Mouse (Mus musculus): ENCODE measurements around the gene Cchcr1. TPM values are rescaled to one million over a fixed set of nuclear protein-coding genes. Genes with fewer than 3 reads are reported as not detected.

Cchcr1 gene
- polyA plus RNA-seq, 1 experiment from 2014 or later: 15.7 TPM

- 26% methylated on average over 8 of the region's 8 CpGs for WGBS
- no peak overlapping the region for H3K4me3 ChIP-seq (ENCODE audit: low read length)
- H3K27ac ChIP-seq (ENCODE audit: low read length): no peak overlapping the region
- H3K27me3 ChIP-seq (ENCODE audit: control insufficient read depth, insufficient read depth, low read length): peaks cover 36% of the 10 kb centered on the region
- peaks cover under 1% of the 10 kb centered on the region; the same call in 1 of the 2 replicates for H3K4me1 ChIP-seq (ENCODE audit: control insufficient read depth, insufficient read depth, low read length)
- ATAC-seq (replicated peaks; ENCODE audit: extremely low read depth, insufficient read depth, low FRiP score): no peak
- no peak overlapping the region for H3K4me2 ChIP-seq (ENCODE audit: low read depth, low read length)
- no peak overlapping the region for H3K9ac ChIP-seq (ENCODE audit: low read length)
- peaks cover 7% of the 10 kb centered on the region for H3K36me3 ChIP-seq (ENCODE audit: control insufficient read depth, insufficient read depth)
- H3K9me3 ChIP-seq (replicated peaks; ENCODE audit: control insufficient read depth, low read length): no peaks in the 10 kb centered on the region
These were observed 7.6 kb upstream of the Cchcr1 start for GRCm38 (mm10) chr17:35509284-35509683.

- Histone ChIP-seq H3K27me3 (ENCODE audit: control insufficient read depth, insufficient read depth, low read length) (peaks cover 6% of the 10 kb centered on the region), H3K27ac (ENCODE audit: low read length) (no peak overlapping the region), H3K36me3 (ENCODE audit: control insufficient read depth, insufficient read depth) (peaks cover 7% of the 10 kb centered on the region), H3K4me2 (ENCODE audit: low read depth, low read length) (no peak overlapping the region), H3K4me1 (ENCODE audit: control insufficient read depth, insufficient read depth, low read length) (peaks cover 25% of the 10 kb centered on the region), H3K9me3 (replicated peaks; ENCODE audit: control insufficient read depth, low read length) (no peaks in the 10 kb centered on the region), H3K4me3 (ENCODE audit: low read length) (no peak overlapping the region), H3K9ac (ENCODE audit: low read length) (no peak overlapping the region)
- 94% methylated on average over 7 of the region's 7 CpGs for WGBS
- ATAC-seq (replicated peaks; ENCODE audit: extremely low read depth, insufficient read depth, low FRiP score): no peak
These were observed 3.8 kb upstream of the Cchcr1 start for GRCm38 (mm10) chr17:35512916-35513626.

- 8% methylated on average over 2 of the region's 2 CpGs for WGBS
- Histone ChIP-seq H3K9me3 (replicated peaks; ENCODE audit: control insufficient read depth, low read length) (no peaks in the 10 kb centered on the region), H3K27me3 (ENCODE audit: control insufficient read depth, insufficient read depth, low read length) (peaks cover 4% of the 10 kb centered on the region; the same call in 1 of the 2 replicates), H3K4me3 (ENCODE audit: low read length) (no peak overlapping the region), H3K9ac (ENCODE audit: low read length) (no peak overlapping the region), H3K27ac (ENCODE audit: low read length) (no peak overlapping the region), H3K36me3 (ENCODE audit: control insufficient read depth, insufficient read depth) (peaks cover 7% of the 10 kb centered on the region), H3K4me1 (ENCODE audit: control insufficient read depth, insufficient read depth, low read length) (peaks cover 25% of the 10 kb centered on the region), H3K4me2 (ENCODE audit: low read depth, low read length) (peak overlapping the region; percentile 92)
- no peak for ATAC-seq (replicated peaks; ENCODE audit: extremely low read depth, insufficient read depth, low FRiP score)
These were observed 3.0 kb upstream of the Cchcr1 start for GRCm38 (mm10) chr17:35513886-35514285.

- Histone ChIP-seq H3K4me2 (ENCODE audit: low read depth, low read length) (peak overlapping the region; percentile 92), H3K36me3 (ENCODE audit: control insufficient read depth, insufficient read depth) (peaks cover 7% of the 10 kb centered on the region), H3K27me3 (ENCODE audit: control insufficient read depth, insufficient read depth, low read length) (peaks cover 1% of the 10 kb centered on the region; the same call in 1 of the 2 replicates), H3K4me1 (ENCODE audit: control insufficient read depth, insufficient read depth, low read length) (peaks cover 25% of the 10 kb centered on the region), H3K27ac (ENCODE audit: low read length) (no peak overlapping the region), H3K9ac (ENCODE audit: low read length) (peak overlapping the region; percentile 80), H3K4me3 (ENCODE audit: low read length) (peak overlapping the region; percentile 79), H3K9me3 (replicated peaks; ENCODE audit: control insufficient read depth, low read length) (no peaks in the 10 kb centered on the region)
- 63% methylated on average over 6 of the region's 6 CpGs for WGBS
- ATAC-seq (replicated peaks; ENCODE audit: extremely low read depth, insufficient read depth, low FRiP score): no peak
These were observed 2.1 kb upstream of the Cchcr1 start for GRCm38 (mm10) chr17:35514756-35515155.

DNA sequence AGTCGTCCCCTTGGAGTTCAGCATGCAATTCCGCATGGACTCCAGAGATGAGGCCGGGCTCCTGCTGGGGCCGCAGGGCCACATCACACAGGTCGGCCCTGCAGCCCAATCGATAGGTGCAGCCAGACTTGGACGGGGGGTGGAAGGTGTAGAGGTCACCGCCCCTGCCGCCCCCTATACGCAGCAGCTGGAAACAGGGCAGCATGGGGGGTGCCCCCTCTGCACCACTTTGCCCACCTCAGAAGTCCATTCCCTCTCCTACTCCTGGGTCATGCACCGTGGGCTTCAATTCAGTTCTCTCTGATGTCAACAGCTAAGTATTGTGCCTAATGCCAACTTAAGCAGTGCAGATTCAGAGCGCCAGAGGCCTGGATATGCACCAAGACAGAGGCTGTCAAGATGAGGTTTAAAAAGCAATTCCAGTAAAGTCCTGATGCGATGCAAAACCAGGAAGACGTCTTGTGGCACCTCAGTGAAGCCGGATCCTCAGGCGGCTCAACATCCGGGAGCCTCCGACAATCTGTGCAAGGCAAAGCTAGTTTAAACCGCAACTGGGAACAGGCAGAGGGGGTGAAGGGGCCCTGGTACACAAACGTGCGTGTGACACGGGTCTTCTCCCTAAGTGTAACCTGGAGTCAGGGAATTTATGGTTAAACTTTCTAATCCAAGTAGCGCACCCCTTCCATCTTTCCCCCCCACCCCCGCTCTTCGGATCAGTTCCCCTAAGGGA lies 824 bp upstream of the Cchcr1 start:
- peak overlapping the region; percentile 14 for H3K27ac ChIP-seq (ENCODE audit: low read length)
- no peaks in the 10 kb centered on the region for H3K27me3 ChIP-seq (ENCODE audit: control insufficient read depth, insufficient read depth, low read length)
- peaks cover 25% of the 10 kb centered on the region for H3K4me1 ChIP-seq (ENCODE audit: control insufficient read depth, insufficient read depth, low read length)
- no peaks in the 10 kb centered on the region for H3K9me3 ChIP-seq (replicated peaks; ENCODE audit: control insufficient read depth, low read length)
- peaks cover 7% of the 10 kb centered on the region for H3K36me3 ChIP-seq (ENCODE audit: control insufficient read depth, insufficient read depth)
- peak overlapping the region; percentile 79 for H3K4me3 ChIP-seq (ENCODE audit: low read length)
- H3K9ac ChIP-seq (ENCODE audit: low read length): peak overlapping the region; percentile 80
- 6% methylated on average over 25 of the region's 25 CpGs for WGBS
- ATAC-seq (replicated peaks; ENCODE audit: extremely low read depth, insufficient read depth, low FRiP score): peak; percentile 7; the same call in 1 of the 2 replicates
- H3K4me2 ChIP-seq (ENCODE audit: low read depth, low read length): peak overlapping the region; percentile 92

- Histone ChIP-seq H3K9ac (ENCODE audit: low read length) (peak overlapping the region; percentile 65), H3K4me2 (ENCODE audit: low read depth, low read length) (peak overlapping the region; percentile 92), H3K27ac (ENCODE audit: low read length) (peak overlapping the region; percentile 5), H3K27me3 (ENCODE audit: control insufficient read depth, insufficient read depth, low read length) (no peaks in the 10 kb centered on the region), H3K4me3 (ENCODE audit: low read length) (peak overlapping the region; percentile 79), H3K36me3 (ENCODE audit: control insufficient read depth, insufficient read depth) (peaks cover 4% of the 10 kb centered on the region), H3K9me3 (replicated peaks; ENCODE audit: control insufficient read depth, low read length) (no peaks in the 10 kb centered on the region), H3K4me1 (ENCODE audit: control insufficient read depth, insufficient read depth, low read length) (peaks cover 25% of the 10 kb centered on the region)
- no peak for ATAC-seq (replicated peaks; ENCODE audit: extremely low read depth, insufficient read depth, low FRiP score)
- 9% methylated on average over 12 of the region's 12 CpGs for WGBS
These were observed 626 bp downstream of the Cchcr1 start for GRCm38 (mm10) chr17:35517526-35517925.

GRCm38 (mm10) chr17:35524354-35524753 lies 7.5 kb downstream of the Cchcr1 start:
- Histone ChIP-seq H3K4me2 (ENCODE audit: low read depth, low read length) (no peak overlapping the region), H3K36me3 (ENCODE audit: control insufficient read depth, insufficient read depth) (peaks cover 10% of the 10 kb centered on the region), H3K27ac (ENCODE audit: low read length) (no peak overlapping the region), H3K27me3 (ENCODE audit: control insufficient read depth, insufficient read depth, low read length) (no peaks in the 10 kb centered on the region), H3K9me3 (replicated peaks; ENCODE audit: control insufficient read depth, low read length) (no peaks in the 10 kb centered on the region), H3K4me3 (ENCODE audit: low read length) (no peak overlapping the region), H3K4me1 (ENCODE audit: control insufficient read depth, insufficient read depth, low read length) (no peaks in the 10 kb centered on the region), H3K9ac (ENCODE audit: low read length) (no peak overlapping the region)
- no peak for ATAC-seq (replicated peaks; ENCODE audit: extremely low read depth, insufficient read depth, low FRiP score)
- WGBS: 85% methylated on average over 9 of the region's 9 CpGs

DNA sequence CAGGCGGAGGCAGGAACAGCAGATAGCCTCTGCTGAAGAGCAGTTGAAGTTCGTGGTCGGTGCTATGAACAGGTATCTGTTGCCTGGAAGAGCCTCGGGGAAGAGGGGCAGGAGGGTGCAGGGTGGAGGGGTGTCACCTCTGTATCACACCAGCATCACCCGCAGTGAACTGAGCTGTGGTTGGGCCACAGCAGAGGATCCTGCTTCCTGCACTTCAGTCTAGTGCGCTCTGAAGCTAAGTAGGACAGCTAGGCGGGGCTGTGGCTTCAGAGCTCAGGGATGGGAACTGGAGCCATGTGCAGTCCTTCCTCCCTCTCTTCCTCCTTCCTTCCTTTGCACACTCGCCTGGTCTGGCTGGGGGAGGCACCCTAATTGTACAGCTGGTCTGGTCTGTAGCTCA lies 9.7 kb downstream of the Cchcr1 start:
- ATAC-seq (replicated peaks; ENCODE audit: extremely low read depth, insufficient read depth, low FRiP score): 0 out of 2 replicates have a peak, but pooled peaks have one; percentile 35
- Histone ChIP-seq H3K9ac (ENCODE audit: low read length) (no peak overlapping the region), H3K4me1 (ENCODE audit: control insufficient read depth, insufficient read depth, low read length) (no peaks in the 10 kb centered on the region), H3K4me2 (ENCODE audit: low read depth, low read length) (no peak overlapping the region), H3K4me3 (ENCODE audit: low read length) (no peak overlapping the region), H3K27ac (ENCODE audit: low read length) (no peak overlapping the region), H3K9me3 (replicated peaks; ENCODE audit: control insufficient read depth, low read length) (no peaks in the 10 kb centered on the region), H3K27me3 (ENCODE audit: control insufficient read depth, insufficient read depth, low read length) (no peaks in the 10 kb centered on the region), H3K36me3 (ENCODE audit: control insufficient read depth, insufficient read depth) (peaks cover 13% of the 10 kb centered on the region)
- 59% methylated on average over 8 of the region's 8 CpGs for WGBS

- no peak for ATAC-seq (replicated peaks; ENCODE audit: extremely low read depth, insufficient read depth, low FRiP score)
- H3K9ac ChIP-seq (ENCODE audit: low read length): no peak overlapping the region
- no peaks in the 10 kb centered on the region; the same call in 1 of the 2 replicates for H3K27me3 ChIP-seq (ENCODE audit: control insufficient read depth, insufficient read depth, low read length)
- no peak overlapping the region for H3K27ac ChIP-seq (ENCODE audit: low read length)
- no peak overlapping the region for H3K4me3 ChIP-seq (ENCODE audit: low read length)
- peaks cover 11% of the 10 kb centered on the region for H3K36me3 ChIP-seq (ENCODE audit: control insufficient read depth, insufficient read depth)
- H3K9me3 ChIP-seq (replicated peaks; ENCODE audit: control insufficient read depth, low read length): no peaks in the 10 kb centered on the region
- no peak overlapping the region for H3K4me2 ChIP-seq (ENCODE audit: low read depth, low read length)
- H3K4me1 ChIP-seq (ENCODE audit: control insufficient read depth, insufficient read depth, low read length): no peaks in the 10 kb centered on the region
- WGBS: 2% methylated on average over 3 of the region's 3 CpGs
These were observed 15.5 kb downstream of the Cchcr1 start for GRCm38 (mm10) chr17:35532360-35532759.
